Mouse (Mus musculus) cerebellum, adult 2 months (tissue): ENCODE measurements around the gene Cdiptos. TPM values are rescaled to one million over a fixed set of nuclear protein-coding genes. Genes with fewer than 3 reads are reported as not detected.

Experiments used
- DNase-seq, 2 experiments: peaks; one replicate each; pipeline ENCODE4 v3.0.0; 2021
- H3K27ac ChIP-seq: fragments of 200-500 bp; 2 replicates; pipeline ENCODE4 v1.5.1; 2012; ENCODE audit warnings: low read length, control low read depth, inconsistent platforms; ENCODE audit not compliant: insufficient read depth
- H3K27me3 ChIP-seq: fragments of 200-500 bp; 2 replicates; pipeline ENCODE4 v1.6.1; 2012; ENCODE audit warnings: inconsistent platforms, mild to moderate bottlenecking, low read length, moderate library complexity; ENCODE audit not compliant: control insufficient read depth, insufficient read depth
- H3K4me1 ChIP-seq: fragments of 200-500 bp; 2 replicates; pipeline ENCODE4 v1.6.1; 2011; ENCODE audit warnings: low read length; ENCODE audit not compliant: control insufficient read depth, insufficient read depth
- H3K4me3 ChIP-seq: fragments of 200-500 bp; replicated peaks from 2 replicates; pipeline ENCODE3; 2011; ENCODE audit warnings: mild to moderate bottlenecking, low read depth, low read length, control low read depth; ENCODE audit not compliant: insufficient read depth
- CTCF ChIP-seq: fragments of 200-500 bp; IDR thresholded peaks from 2 replicates; pipeline ENCODE4 v1.5.1; 2011; ENCODE audit warnings: low read depth, mild to moderate bottlenecking, control low read depth, low read length, moderate library complexity, borderline replicate concordance; ENCODE audit not compliant: insufficient read depth
- POLR2A ChIP-seq: fragments of 200-500 bp; IDR thresholded peaks from 2 replicates; pipeline ENCODE4 v1.6.1; 2011; ENCODE audit warnings: low read length, control low read depth, borderline replicate concordance; ENCODE audit not compliant: insufficient read depth
- WGBS: fragments of 180-500 bp; shearing (Covaris S2); methylation state at CpG from one replicate; pipeline ENCODE4 v1.1.7; 2018; 5-methylcytosine and 5-hydroxymethylcytosine counted together
- polyA plus RNA-seq: library from polyadenylated mRNA; depleted of rRNA; stranded (reverse); fragments of >200 nt; gene quantifications from 2 replicates; pipeline ENCODE4 v1.2.3, GENCODE M21; 2012

Cdiptos gene
- polyA plus RNA-seq, 1 experiment, result 0.92 TPM

GRCm38 (mm10) chr7:127012374-127012773 lies 36.5 kb upstream of the Cdiptos start:
- H3K27ac ChIP-seq, result peak overlapping the region; percentile 51
- no peak overlapping the region for H3K4me3 ChIP-seq
- peak; percentile 48 to 67 for DNase-seq
- peaks cover 48% of the 10 kb centered on the region for H3K4me1 ChIP-seq
- WGBS, result 24% methylated on average over 6 of the region's 6 CpGs
- TF ChIP-seq CTCF, result no peak
- TF ChIP-seq POLR2A, result peak; percentile 14; the same call in 1 of the 2 replicates
- no peaks in the 10 kb centered on the region for H3K27me3 ChIP-seq

GRCm38 (mm10) chr7:127011717-127012116 lies 35.8 kb upstream of the Cdiptos start:
- Histone ChIP-seq H3K27me3 (no peaks in the 10 kb centered on the region), H3K27ac (peak overlapping the region; percentile 2; the same call in 1 of the 2 replicates), H3K4me3 (no peak overlapping the region), H3K4me1 (peaks cover 54% of the 10 kb centered on the region)
- 46% methylated on average over 2 of the region's 2 CpGs for WGBS
- TF ChIP-seq CTCF (no peak), POLR2A (no peak)
- peak in 1 of 2 experiments; percentile 46 for DNase-seq

- WGBS, result 93% methylated on average over 2 of the region's 2 CpGs
- H3K4me1 ChIP-seq, result peaks cover 58% of the 10 kb centered on the region
- peak overlapping the region; percentile 2; the same call in 1 of the 2 replicates for H3K27ac ChIP-seq
- no peak overlapping the region for H3K4me3 ChIP-seq
- DNase-seq, result no peak
- no peaks in the 10 kb centered on the region for H3K27me3 ChIP-seq
- no peak for TF ChIP-seq CTCF
- 0 out of 2 replicates have a peak, but pooled peaks have one; percentile 7 for TF ChIP-seq POLR2A
Observed at GRCm38 (mm10) chr7:127011051-127011450, 35.2 kb upstream of the Cdiptos start.

- Histone ChIP-seq H3K27ac (peak overlapping the region; percentile 98), H3K4me1 (peaks cover 50% of the 10 kb centered on the region), H3K4me3 (peak overlapping the region; percentile 10), H3K27me3 (no peaks in the 10 kb centered on the region)
- 21% methylated on average over 17 of the region's 17 CpGs for WGBS
- TF ChIP-seq POLR2A, result no peak
- no peak for TF ChIP-seq CTCF
- peak in 1 of 2 experiments; percentile 70 for DNase-seq
Observed at GRCm38 (mm10) chr7:127009307-127010085, 33.6 kb upstream of the Cdiptos start.

GRCm38 (mm10) chr7:127008239-127009019 lies 32.5 kb upstream of the Cdiptos start:
- peaks cover 50% of the 10 kb centered on the region for H3K4me1 ChIP-seq
- no peak for TF ChIP-seq CTCF
- TF ChIP-seq POLR2A, result 0 out of 2 replicates have a peak, but pooled peaks have one; percentile 28
- 10% methylated on average over 9 of the region's 9 CpGs for WGBS
- H3K27me3 ChIP-seq, result no peaks in the 10 kb centered on the region
- DNase-seq, result peak; percentile 98 to 100
- H3K4me3 ChIP-seq, result no peak overlapping the region
- H3K27ac ChIP-seq, result peak overlapping the region; percentile 98

- Histone ChIP-seq H3K27ac (peak overlapping the region; percentile 97), H3K27me3 (no peaks in the 10 kb centered on the region), H3K4me3 (no peak overlapping the region), H3K4me1 (peaks cover 44% of the 10 kb centered on the region)
- DNase-seq, result peak; percentile 45 to 50
- WGBS, result 65% methylated on average over 6 of the region's 6 CpGs
- no peak for TF ChIP-seq POLR2A
- TF ChIP-seq CTCF, result no peak
Observed at GRCm38 (mm10) chr7:127007313-127008024, 31.6 kb upstream of the Cdiptos start.
